Mouse (Mus musculus): ENCODE measurements around the gene Susd6.
A peak's percentile ranks its signal among the peaks of the same experiment; 100 is the strongest.
"Not testable (repeated sequence)": the region's sequence is repeated elsewhere in the genome, so short reads cannot be mapped to it uniquely, and the experiment has no call there.

The Susd6 gene

DNA sequence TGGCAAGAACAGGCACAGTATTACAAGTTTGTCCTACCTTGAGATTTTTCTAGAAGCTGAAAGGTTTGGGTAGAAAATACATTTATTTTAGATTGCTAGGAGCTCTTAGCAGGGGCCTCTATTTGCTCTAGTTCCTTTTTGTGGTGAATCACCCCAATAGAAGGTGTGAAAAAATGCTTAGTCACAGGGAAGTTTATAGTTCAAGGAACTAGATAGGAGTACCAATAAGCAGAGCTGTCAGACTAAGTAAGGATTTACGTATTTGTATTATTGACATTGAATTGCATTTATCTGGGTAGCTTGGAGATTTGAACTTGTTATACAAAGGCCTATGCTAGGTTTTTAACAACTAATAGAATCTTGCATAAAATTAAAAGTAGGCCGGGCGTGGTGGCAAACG is 23.6 kb downstream of the Susd6 start:
- no peak for DNase-seq

DNA sequence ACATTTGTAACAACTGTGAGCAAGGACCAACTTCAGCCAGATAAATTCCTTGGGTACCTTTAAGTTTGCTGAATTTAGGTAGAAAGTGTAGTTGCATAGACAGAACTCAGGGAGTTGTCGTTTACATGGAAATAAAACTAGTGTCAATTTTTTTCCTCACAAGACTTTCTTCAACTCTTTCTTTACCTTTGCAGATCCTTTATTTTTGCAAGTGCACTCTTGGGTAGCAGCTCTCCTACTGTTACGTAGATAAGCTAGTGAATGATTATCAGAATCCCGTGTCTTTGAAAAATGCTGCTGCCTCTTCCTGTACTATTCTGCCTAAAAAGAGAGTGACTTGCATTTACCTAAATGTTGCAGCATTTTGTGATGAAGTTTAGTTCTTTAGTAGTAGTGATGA is 24.2 kb downstream of the Susd6 start:
- DNase-seq: no peak

DNA sequence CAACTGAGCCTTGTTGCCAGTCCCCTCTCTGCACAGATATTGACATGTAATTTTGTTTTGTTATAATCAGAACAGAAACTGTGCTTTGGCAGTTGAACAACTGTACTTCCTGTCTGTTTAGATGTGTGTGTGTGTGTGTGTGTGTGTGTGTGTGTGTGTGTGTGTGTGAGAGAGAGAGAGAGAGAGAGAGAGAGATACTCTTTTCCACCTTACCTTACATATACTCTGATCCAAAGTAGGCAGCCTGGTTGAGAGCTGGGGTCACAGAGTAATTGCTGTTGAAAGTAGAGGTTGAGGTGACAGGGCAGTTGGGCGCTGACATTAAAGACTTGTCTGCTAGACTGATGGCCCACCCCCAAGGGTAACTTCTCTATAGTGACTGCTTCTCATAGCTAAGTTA is 25.0 kb downstream of the Susd6 start:
- no peak for DNase-seq

DNA sequence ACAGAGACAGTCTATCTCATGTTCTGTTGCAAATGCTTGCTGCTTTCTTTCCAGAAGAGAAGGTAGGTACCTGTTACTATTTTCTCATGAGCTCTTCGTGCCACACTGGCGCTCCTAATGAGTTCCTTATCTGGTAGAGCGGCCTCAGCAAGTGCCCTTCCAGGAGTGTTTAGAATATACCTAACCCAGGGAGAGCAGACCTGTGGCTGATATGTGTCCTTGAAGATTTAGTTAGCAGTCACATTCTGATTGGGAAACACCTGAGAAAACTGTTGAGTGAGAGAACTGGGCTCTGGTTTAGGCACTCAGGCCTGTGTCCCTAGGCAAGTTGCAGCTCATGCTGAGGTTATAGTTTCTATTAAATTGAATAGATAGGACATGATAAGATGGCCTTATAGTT is 25.6 kb downstream of the Susd6 start:
- no peak for DNase-seq

DNA sequence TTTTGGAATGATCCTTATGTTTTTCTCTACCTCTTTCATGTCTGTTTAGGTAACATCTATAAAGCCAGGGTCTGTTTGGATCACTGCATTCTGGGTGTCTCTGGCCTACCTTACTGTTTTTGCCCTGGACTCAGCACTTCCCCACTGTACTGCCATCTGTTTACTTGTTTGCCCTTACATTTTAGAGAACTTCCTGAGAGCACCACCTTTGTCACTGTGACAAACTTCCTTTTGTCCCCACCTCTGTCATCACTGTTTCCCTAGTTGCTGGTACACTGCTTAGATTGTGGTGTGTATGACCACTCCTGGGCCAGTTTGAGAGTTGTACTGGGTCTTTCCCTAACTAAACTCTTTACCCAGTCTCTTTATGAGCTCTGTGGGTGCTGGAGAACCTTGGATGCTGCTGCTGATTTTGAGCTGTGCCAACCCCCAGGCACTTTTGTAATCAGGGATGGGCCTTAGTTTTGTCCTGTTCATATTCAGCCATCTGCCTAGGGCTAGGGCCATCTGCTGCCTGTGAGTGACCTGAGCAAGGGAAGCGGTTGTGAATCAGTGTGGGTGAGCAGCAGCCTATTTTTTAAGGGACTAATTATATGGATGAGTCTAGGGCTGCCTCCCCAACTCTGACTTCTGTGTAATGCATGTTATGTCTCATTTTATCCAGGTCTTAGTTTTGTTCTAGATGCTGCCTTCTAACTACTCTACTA is 26.2 kb downstream of the Susd6 start:
- DNase-seq: peak; percentile 87 to 93

DNA sequence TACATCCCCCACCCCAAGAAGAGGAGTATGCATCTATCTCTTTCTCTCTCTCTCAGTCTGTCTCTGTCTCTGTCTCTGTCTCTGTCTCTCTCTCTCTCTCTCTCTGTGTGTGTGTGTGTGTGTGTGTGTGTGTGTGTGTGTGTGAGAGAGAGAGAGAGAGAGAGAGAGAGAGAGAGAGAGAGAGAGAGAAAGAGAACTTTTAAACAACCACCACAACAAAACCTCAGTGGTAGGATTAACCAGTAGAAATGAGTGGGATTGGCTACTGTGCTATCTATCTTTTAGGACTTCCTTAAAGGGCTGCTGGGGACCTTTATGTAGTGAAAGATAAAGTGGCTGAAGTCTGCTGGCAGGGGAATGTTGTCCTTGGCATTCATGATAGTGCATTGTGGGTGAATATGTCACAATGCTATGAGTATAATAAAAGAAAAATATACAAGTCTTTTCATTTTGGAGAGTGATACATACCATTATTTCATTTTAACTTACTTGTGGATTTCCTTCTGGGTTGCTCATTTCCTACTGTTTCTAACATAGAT is 27.5 kb downstream of the Susd6 start:
- no peak for DNase-seq

DNA sequence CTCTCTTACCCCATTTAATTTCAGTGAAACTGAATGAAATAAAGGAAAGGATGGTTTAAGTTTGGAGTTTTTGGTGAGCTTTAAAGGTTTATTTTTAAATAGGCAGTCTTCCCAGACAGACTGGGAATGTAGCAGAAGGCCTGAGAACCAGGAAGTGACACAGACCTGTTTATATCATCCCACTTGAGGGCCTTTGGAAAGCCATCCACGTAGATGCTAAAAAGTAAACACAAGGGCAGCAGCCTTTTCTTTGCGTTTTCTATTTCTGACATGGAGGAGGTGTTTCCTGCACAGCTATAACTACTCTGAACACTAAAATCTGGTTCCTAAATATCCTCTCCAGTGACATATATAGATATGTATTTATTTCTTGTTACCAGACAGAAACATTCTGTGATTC is 28.7 kb downstream of the Susd6 start:
- not testable (repeated sequence) for DNase-seq

DNA sequence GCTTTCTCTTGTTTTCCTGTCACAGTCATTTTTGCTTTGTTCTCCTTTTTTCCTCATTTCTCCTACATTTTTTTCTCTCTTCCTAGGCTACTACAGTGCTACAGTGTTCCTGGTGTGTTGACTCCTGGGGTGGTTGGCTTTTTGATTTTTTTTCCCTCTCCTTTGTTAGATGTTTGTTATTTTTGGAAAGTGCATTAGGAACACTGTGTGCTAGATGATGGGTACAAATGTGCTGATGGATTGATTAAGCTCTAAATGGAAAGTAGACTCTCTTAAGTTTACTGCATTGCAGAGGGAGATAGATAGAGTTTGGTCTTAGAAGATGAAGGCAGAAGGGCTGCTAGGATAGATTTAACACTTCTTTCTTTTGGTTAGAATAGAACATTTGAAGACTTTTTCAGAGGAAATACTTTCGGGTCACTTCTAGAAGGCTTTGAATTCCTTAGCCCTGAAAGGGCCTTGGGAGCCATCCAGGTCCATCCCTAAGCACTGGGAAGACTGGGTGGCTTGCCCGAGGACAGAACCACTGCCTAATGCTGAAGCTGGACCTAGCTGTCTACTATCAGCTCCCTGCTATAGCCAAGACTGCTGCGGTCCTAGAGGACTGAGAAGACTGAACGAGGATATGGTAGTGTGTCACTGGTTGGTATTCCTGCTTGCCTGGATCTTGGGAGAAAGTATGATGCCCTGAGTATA is 31.1 kb downstream of the Susd6 start:
- DNase-seq: no peak

DNA sequence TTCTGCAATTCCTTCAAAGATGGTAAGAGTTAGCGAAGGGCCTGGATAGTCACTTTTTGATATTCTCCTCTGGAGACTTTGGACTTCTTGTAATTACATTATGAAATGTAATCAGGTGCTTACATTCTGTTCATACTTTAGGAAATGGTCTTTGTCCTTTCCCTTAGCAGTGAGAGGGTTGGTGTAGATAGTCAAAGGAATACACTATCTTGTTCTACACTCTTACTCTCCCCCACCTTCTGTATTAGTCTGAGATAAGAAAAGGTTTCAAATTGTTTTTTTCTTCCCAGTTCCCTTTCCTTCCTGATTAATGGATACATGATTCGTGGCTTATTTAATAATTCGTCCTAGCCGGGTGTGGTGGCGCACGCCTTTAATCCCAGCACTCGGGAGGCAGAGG is 32.2 kb downstream of the Susd6 start:
- DNase-seq: no peak

DNA sequence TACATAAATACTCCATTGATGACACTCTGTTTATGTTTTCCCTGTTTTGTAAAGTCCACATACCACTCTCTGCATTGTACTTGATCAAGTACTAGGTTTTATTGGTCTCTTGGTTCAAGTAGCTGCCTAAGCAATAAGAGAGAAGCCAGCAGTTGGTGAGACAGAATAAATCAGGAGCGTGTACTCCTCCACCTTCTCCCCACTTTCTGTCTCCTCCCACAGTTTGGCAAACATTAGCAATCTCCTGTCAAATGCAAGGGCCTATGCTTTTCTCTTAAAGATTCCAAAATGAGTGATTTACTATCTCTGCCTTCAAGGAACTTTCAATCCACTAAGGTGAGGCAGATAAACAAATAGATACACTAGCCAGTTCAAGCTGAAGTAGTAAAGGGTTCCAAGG is 33.9 kb downstream of the Susd6 start:
- no peak for DNase-seq

DNA sequence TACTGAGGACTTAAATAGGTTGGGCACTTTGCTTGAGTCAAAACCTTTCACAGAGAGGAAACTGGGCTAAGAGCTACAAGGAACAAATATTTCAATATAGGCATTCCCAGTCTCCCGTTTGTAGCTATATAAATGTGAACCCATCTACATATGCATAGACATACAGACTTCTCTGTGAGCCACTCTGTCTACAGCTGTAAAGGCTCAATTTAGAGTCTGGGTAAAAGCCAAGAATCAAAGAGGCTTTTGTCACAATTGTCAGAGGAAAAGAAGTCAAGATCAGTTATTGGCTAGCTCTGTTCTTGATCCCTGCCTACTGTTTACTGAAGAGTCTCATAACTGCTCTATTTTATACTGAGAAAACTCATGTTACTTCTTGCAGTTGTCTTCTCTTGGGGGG is 36.1 kb downstream of the Susd6 start:
- DNase-seq: no peak

DNA sequence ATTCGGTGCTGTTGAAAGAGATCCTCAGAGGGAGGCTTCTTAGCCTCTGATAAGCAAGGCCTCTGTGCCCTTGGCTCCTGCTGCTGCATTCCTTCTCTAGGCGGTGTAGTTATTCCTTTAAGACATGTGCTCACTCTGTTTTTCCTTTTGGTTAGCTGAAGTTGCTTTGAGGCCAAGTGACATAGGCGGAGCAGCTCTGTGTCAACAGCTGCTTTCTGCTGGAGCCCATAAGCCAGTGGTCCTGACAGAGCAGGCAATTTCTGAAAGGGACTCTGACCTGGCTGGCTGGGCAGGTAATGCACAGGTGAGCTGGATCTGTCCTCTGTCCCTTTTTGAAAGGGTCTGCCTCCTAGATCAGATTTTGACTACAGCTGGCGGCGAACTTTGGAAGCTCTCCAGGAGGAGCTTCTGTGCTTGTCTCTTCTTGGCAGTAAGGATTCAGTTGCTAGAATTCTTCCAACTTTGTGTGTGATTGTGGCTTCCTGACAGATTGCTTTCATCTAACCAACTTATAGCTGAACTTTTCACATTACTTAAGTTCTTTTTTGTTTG is 37.2 kb downstream of the Susd6 start:
- peak; percentile 81 to 83 for DNase-seq

DNA sequence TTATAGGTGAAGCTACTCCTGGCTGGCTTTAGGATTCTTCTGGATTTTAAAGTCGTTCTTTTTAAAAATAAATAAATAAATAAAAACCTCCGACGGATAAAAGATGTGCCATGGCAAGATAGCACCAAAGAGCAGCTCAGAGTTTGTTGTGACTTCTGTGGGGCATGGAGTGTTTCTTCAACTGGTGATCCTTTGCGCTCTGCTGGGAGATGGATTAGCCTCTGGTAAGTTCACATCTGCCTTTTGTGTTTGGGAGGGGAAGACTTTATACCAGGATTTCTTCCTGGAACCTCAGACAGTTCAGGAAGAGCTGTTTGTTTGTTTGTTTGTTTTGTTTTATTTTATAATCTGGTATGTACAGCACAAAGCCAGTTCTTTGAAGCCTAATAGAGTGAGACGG is 37.7 kb downstream of the Susd6 start:
- no peak for DNase-seq

DNA sequence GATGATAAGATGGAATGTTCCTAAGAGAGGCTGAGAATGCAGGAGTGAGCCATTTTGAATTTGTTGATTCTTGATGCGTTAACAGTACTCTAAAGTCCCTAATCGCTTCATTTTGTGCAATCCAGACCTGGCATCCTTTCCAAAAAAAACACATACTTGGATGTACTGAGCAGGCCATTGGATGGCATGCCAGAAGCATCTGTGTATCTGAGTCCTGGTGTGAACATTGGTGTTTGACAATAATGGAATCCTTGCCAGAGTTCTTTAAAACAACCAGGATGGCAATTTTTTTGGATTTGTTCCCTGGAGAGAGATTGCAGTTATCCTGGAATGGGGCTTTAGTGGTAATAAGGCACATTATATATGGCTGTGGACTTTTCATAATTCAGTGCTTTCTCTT is 38.6 kb downstream of the Susd6 start:
- DNase-seq: no peak

DNA sequence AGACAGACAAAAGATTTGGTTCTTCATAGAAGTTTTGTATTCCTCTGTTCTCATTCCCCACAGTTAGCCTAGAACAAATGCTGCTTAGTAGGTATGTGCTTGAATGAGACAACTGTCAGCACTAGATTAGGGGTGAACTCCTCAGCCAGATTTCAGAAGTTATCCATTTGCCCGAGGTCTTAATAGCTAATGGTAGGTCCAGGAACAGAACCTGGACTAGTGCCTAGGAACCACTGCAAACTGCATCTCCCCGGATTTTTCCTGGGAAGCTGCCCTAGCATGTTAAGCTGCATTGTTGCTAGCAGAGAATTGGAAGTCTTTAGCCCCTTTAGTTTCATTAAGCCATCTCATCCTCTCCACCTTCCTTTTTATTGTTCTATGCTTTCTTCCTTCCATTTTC is 39.9 kb downstream of the Susd6 start:
- DNase-seq: no peak

DNA sequence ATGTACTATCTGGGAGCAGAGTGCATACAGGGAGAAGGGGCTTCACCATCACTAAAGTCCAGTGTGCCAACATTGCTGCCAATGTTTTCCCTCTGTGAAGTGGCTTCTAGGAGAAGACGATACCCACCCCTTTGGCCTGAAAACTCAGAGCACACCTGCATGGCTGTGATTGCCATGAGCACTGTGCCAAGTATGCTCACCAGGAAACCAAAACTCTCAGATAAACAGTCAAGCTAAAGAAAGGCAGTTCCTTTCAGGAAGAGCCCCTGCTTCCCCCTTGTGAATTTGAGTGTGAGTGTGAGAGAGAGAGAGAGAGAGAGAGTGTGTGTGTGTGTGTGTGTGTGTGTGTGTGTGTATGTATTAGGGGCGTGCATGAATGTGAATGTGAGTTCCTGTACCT is 40.5 kb downstream of the Susd6 start:
- no peak for DNase-seq

DNA sequence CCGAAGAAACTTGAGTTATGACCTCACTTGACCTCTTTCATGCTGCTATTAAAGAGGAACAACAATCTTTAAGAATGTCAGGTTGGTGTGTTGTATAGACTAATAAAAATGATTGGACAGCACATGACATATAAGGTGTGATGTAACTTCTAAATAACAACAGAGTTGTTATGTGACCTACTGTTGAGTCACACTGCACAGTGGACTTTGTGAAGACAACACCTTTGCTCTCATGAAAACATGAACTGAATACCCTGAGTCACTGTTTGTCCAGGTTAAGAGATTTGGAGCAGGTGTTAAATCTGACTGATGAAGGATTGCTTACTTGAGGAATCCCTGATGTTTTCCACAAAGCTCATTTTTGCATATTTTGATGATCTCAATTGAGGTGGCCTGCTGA is 42.0 kb downstream of the Susd6 start:
- no peak for DNase-seq

DNA sequence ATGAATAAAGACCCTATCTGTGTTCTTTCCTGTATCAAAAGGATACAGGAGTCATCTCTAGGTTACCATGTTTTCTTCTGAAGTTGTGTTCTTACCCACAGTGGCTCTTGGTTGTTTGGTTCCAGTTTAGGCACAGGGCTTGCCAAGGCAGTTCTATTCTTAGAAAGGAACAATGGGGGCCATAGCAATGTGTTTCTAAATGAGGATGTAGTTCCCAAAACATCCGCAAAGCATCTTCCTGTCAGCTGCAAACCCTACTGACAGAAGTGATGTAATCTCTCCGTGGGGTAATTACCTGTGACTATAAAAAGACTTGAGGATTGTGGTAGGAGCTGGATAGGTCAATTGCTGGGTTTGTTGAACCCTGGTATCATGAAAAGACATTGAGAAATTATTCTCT is 43.2 kb downstream of the Susd6 start:
- DNase-seq: no peak

DNA sequence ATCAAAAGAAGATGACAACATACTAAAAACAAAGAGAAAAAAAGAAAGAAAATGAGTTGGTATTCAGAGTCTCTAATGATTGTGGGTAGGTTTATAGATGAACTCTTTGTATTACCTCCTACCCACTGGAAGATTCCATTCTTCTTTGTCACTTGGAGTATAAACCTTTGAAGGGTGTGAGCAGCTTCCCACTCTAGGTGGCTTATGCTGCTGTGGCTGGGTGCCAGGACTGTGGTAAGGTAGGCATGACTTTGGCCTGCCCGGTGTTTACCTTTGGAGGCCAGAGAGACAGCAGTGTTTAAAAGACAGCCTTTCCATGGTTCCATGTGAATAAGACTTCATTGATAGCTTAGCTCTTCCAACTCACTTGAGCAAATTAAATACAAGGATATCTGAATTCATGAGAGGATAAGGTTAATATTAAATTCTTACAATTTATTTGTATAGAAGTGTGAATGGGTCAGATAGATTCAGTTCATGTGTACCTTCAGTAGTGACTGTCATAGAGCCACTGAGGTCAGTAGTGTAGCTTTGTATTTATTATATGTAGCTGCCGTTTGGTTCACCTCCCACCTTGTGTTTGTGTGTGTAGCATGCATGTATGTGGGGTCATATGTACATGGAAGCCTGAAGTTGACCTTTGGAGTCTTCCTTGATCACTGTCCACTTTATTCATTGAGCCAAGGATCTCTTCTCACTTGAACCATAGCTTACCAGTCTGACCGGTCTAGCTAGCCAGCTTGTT is 44.0 kb downstream of the Susd6 start:
- DNase-seq: peak; percentile 64 to 67

DNA sequence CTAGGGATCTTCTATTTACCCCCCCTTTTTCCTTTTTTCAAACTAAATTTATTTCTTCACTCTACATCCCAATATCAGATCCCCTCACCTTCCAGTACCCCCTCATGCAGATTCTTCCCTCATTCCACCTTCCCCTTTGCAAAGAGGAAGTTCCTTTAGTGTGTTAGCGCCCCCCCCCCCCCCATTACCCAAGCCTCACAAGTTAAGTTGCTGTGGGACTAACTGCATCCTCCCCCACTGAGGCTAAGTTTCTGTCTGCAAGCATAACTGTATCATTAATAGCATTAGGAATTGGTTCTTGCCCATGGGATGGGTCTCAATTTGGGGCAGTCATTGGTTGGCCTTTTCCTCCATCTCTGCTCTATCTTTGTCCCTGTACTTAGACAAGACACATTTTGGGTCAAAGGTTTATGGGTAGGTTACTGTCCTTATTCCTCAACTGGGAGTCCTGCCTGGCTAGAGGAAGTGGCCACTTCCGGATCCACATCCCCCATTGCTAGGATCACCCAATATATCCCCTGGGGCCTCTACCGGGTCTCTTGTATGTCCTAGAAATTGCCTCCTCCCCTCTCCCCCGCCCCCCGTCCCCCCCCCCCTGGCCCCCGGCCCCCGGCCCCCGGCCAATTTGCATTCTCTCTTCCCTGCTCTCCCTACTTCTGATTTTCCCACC is 44.7 kb downstream of the Susd6 start:
- no peak for DNase-seq

DNA sequence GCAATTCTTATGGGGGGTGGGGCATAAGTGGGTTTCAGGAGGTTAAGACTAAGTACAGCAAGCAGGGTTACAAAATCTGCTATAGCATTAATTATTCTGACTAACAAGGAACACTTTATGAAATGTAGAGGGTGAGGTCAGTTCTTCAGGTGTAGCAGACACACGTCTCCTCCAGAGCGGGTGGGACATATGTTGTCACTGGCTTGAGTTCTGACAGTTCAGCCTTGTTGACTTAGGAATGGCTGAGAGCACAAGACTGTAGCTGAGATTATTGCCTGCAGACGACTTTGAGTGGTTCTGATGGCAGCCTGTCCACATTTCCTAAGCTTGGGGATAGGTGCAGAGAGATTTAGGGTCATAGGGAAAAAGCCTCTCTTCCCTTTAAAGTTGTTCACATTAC is 47.3 kb downstream of the Susd6 start:
- no peak for DNase-seq

DNA sequence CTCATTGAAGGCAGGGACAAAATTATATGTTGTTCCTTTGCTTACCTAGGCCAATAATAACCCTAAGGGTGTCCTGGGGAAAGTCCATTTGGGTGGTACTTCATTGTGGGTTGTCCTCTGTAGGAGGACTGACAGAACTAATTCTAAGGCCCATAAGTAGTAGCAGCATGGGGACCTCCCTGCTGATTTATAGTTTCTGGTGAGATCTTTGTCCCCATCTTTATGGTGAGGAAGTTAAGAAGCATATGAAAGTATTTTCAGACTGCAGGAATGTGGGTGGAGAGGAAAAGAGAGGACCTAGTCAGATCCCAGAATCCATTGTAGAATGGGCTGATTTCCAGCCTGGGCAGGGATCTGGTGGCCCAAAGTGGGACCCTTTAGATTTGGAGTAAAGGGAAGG is 48.0 kb downstream of the Susd6 start:
- DNase-seq: no peak

DNA sequence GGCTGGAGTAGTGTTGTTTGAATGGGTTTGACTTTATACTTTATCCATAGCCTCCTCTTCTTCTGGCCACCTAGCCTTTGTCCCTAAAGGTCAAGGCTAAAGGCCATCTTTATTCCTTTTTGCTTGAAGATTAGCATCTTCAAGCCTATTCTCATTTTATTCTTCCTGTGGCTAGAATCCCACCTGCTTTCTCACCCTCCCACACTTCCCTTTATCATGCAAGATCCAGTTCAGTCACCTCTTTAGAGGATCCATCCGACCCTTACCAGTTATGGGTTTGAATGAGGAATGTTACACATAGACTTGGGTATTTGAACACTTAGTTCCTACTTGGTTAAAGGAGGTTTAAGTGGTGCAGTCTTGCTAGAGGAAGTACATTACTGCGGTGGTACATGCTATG is 48.5 kb downstream of the Susd6 start:
- DNase-seq: no peak
